Mouse (Mus musculus): Measurements from ENCODE around the gene Luc7l.

DNA sequence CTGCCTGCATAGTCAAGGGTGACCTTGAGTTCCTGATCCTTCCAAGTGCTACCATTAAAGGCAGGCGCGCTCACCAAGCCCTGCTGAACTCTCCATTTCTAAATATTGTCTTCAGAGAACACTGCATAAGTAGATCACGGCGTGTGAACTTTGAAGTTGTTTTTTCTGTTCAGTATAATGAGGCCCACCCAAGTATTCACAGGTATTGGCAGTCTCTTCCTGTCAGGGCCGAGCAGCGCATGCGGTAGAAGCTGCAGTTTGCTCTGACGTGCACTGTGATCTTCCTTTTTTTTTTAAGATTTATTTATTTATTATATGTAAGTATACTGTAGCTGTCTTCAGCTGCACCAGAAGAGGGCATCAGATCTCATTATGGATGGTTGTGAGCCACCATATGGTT lies 18.3 kb upstream of the Luc7l start:
- TF ChIP-seq HCFC1 (IDR thresholded peaks at IDR 0.05; ENCODE audit: borderline replicate concordance, insufficient read depth, low read length) (no peak), MAFK (IDR thresholded peaks at IDR 0.05; ENCODE audit: insufficient read depth, low read depth, low read length) (no peak), ZC3H11A (IDR thresholded peaks at IDR 0.05; ENCODE audit: borderline replicate concordance, low read depth, low read length) (no peak)

Data from ES-E14 (cell line).